Mouse (Mus musculus): ENCODE data around the gene Slc6a19.

- no peak for TF ChIP-seq CTCF (IDR thresholded peaks at IDR 0.05; ENCODE audit: insufficient read depth, low read depth, low read length)
- TF ChIP-seq POLR2A (IDR thresholded peaks at IDR 0.05; ENCODE audit: insufficient read depth, low read depth, low read length): no peak
These were observed 7.1 kb upstream of the Slc6a19 start for GRCm38 (mm10) chr13:73711803-73712202.
